Comparison of ENCODE assay signal across 24 mouse cellular contexts in the genomic region with DNA sequence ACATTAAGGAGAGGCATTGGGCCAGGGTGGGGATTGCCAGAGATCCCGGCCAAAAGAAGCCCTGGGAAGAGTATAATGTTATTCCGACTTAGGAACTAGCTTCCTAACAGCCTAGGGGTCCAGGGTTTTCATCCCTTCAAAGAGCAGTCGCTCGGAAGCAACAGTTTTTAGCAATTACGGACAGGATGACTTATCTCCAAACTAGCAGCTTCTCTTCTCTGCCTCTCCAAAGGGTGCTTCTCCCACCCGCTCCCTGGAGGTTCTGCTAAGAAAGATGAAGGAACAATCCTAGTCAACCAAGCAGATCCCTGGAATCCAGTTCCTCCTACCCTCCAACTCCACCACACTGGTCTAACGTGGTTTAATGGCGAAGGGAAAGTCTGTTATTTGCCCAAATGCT. TPM values are rescaled to one million over a fixed set of nuclear protein-coding genes. Genes with fewer than 3 reads are reported as not detected.
"Had no signal": no experiment of that assay in that cellular context is flagged by ENCODE, and none has a peak within 500 bp of the region (broad histone marks: within the 10 kb centered on the region; RNA-seq: fewer than 3 reads in every experiment).

No protein-coding gene starts in this region.

- H3K27ac ChIP-seq: kidney, postnatal 0 days; layer of hippocampus, adult 2 months; limb, embryonic 12.5 days; limb, embryonic 15.5 days; liver, embryonic 14.5 days; lung, embryonic 15.5 days; midbrain, embryonic 10.5 days had no signal

- H3K4me1 ChIP-seq: limb, embryonic 12.5 days; limb, embryonic 15.5 days; lung, embryonic 15.5 days; megakaryocyte, embryonic 14.5 days; midbrain, embryonic 10.5 days had no signal

- H3K4me2 ChIP-seq: limb, embryonic 12.5 days; limb, embryonic 15.5 days; liver, embryonic 11.5 days; lung, embryonic 15.5 days had no signal

- H3K36me3 ChIP-seq: limb, embryonic 12.5 days; limb, embryonic 15.5 days; lung, embryonic 15.5 days; midbrain, embryonic 10.5 days had no signal

- H3K9me3 ChIP-seq: lung, embryonic 15.5 days had no signal

- DNase-seq: kidney, adult 18-20 months; kidney, adult 9 months; kidney, postnatal 25 days; layer of hippocampus, adult 9-11 months; lung, adult 18-20 months; lung, postnatal 10 days; lung, postnatal 36 days; midbrain, embryonic 14.5 days; thymus, adult 18-20 months; thymus, postnatal 36 days had no signal

- H3K4me3 ChIP-seq: layer of hippocampus, adult 2 months; limb, embryonic 12.5 days; limb, embryonic 15.5 days; lung, embryonic 15.5 days; megakaryocyte, embryonic 14.5 days; midbrain, embryonic 10.5 days had no signal

- H3K9ac ChIP-seq: limb, embryonic 12.5 days; limb, embryonic 15.5 days; liver, embryonic 14.5 days; lung, embryonic 15.5 days had no signal

RNA-seq across cellular contexts. Expression of gene Hoxb13, which starts 15.8 kb away (rescaled TPM):
- polyA plus RNA-seq: kidney, postnatal 0 days; large intestine, adult 2 months; limb, embryonic 12.5 days; limb, embryonic 15.5 days; liver, embryonic 11.5 days; liver, embryonic 14.5 days; lung, embryonic 15.5 days; midbrain, embryonic 10.5 days; midbrain, embryonic 14.5 days; neural tube, embryonic 14.5 days; spleen, adult 2 months; stomach, embryonic 16.5 days had no signal

RNA-seq across cellular contexts. Expression of gene Ttll6, which starts 44.8 kb away (rescaled TPM):
- polyA plus RNA-seq: limb, embryonic 12.5 days; limb, embryonic 15.5 days; liver, embryonic 11.5 days; liver, embryonic 14.5 days; midbrain, embryonic 10.5 days; midbrain, embryonic 14.5 days; small intestine, adult 2 months; spleen, adult 2 months had no signal
